Mouse (Mus musculus) G1E (cell line): ENCODE results near the gene Dhcr7.

ENCODE experiments used
- CTCF ChIP-seq: IDR thresholded peaks from 2 replicates; pipeline ENCODE4 v1.5.1; 2012; ENCODE audit warnings: low read depth, low read length, inconsistent platforms, mixed read lengths
- GATA1 ChIP-seq: IDR thresholded peaks from 2 replicates; pipeline ENCODE4 v1.6.1; 2012; ENCODE audit warnings: borderline replicate concordance, low read length, inconsistent platforms, mixed read lengths
- POLR2AphosphoS5 ChIP-seq: IDR thresholded peaks from 2 replicates; pipeline ENCODE4 v1.6.1; 2012; ENCODE audit warnings: low read depth, low read length, inconsistent platforms; ENCODE audit not compliant: insufficient replicate concordance
- TAL1 ChIP-seq: conservative IDR thresholded peaks from 2 replicates; pipeline ENCODE4 v1.6.1; 2012; ENCODE audit warnings: low read depth, low read length, inconsistent platforms, mixed read lengths

DNA sequence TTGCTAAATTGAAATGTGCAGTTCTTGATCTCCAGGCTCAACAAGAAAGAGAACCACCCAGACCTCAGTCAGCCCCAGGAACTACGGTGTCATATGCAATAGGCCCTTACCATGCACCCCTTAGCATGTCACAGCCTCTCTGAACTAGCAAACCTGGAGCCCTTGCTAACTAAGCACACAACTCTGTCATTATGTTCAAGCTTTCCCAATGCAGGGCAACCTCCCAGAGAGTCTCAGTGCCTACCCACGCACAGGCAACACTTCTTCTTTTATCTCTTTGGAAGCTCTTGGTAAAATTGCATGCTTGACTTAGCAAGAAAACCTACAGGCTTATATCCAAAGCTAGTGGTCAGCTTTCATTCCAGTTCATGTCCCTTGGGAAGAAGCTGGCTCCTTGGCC is 68.2 kb downstream of the Dhcr7 start:
- TF ChIP-seq GATA1 (no peak), TAL1 (no peak), POLR2AphosphoS5 (no peak), CTCF (no peak)
